Mouse (Mus musculus) liver, embryonic 14.5 days (tissue): Measurements from ENCODE around the gene Ppp1r2. TPM values are rescaled to one million over a fixed set of nuclear protein-coding genes. Genes with fewer than 3 reads are reported as not detected.

Experiments
- ATAC-seq: fragments of 200-750 bp; cut with Nextera tagmentation; 2 replicates; pipeline ENCODE4 v1.8.0; 2017; ENCODE audit warnings: moderate number of reproducible peaks, mild to moderate bottlenecking, moderate library complexity; ENCODE audit not compliant: insufficient read depth
- DNase-seq, 3 experiments: peaks; one replicate each; pipeline ENCODE4 v3.0.0-alpha.2; 2012 to 2013; ENCODE audit warnings: low read depth in 3 of 3, low spot score in 3 of 3
- H3K27ac ChIP-seq: fragments of 300-500 bp; sonication (generic); 2 replicates; pipeline ENCODE4 v1.5.1; 2014; ENCODE audit warnings: moderate library complexity, mild to moderate bottlenecking, control low read depth, inconsistent platforms
- H3K27me3 ChIP-seq: fragments of 300-500 bp; sonication (generic); 2 replicates; pipeline ENCODE4 v1.6.1; 2014; ENCODE audit warnings: mild to moderate bottlenecking, low read length, moderate library complexity; ENCODE audit not compliant: control insufficient read depth, insufficient read depth
- H3K36me3 ChIP-seq: fragments of 300-500 bp; sonication (generic); replicated peaks from 2 replicates; pipeline ENCODE4 v1.6.1; 2014; ENCODE audit warnings: low read depth; ENCODE audit not compliant: control insufficient read depth, insufficient read depth
- H3K4me1 ChIP-seq, 2 experiments: fragments of 200-500 bp in 1 of 2; fragments of 300-500 bp in 1 of 2; sonication (generic) in 1 of 2; replicated peaks; 2 replicates each; pipeline ENCODE4 v1.6.1; 2012 to 2014; ENCODE audit warnings: antibody characterized with exemption in 1 of 2, inconsistent platforms in 1 of 2, low read length in 1 of 2; ENCODE audit not compliant: control insufficient read depth in 2 of 2, insufficient read depth in 2 of 2
- H3K4me2 ChIP-seq: fragments of 300-500 bp; sonication (generic); 2 replicates; pipeline ENCODE4 v1.6.1; 2014; ENCODE audit warnings: low read depth, mild to moderate bottlenecking, control low read depth, moderate library complexity
- H3K4me3 ChIP-seq, 2 experiments: fragments of 200-500 bp in 1 of 2; fragments of 300-500 bp in 1 of 2; sonication (generic) in 1 of 2; 2 replicates each; pipeline ENCODE4 v1.5.1; 2012 to 2014; ENCODE audit warnings: low read depth in 2 of 2, low read length in 2 of 2, mild to moderate bottlenecking in 2 of 2, control low read depth in 1 of 2, inconsistent platforms in 1 of 2, moderate library complexity in 1 of 2; ENCODE audit not compliant: insufficient read depth in 1 of 2
- H3K9ac ChIP-seq: fragments of 300-500 bp; sonication (generic); replicated peaks from 2 replicates; pipeline ENCODE4 v1.6.1; 2014; ENCODE audit warnings: mild to moderate bottlenecking, control low read depth, moderate library complexity
- H3K9me3 ChIP-seq: fragments of 300-500 bp; sonication (generic); 2 replicates; pipeline ENCODE4 v1.6.1; 2016; ENCODE audit warnings: low read length, mixed read lengths; ENCODE audit not compliant: control insufficient read depth
- CTCF ChIP-seq: IDR thresholded peaks from 2 replicates; pipeline ENCODE4 v1.5.1; 2016; ENCODE audit warnings: antibody characterized with exemption, low read depth, control low read depth
- EP300 ChIP-seq: IDR thresholded peaks from 2 replicates; pipeline ENCODE4 v1.6.1; 2016; ENCODE audit warnings: antibody characterized with exemption, low read depth
- WGBS: fragments of 180-500 bp; shearing (Covaris S2); extraction: QIAGEN DNeasy Blood & Tissue Kit; methylation state at CpG from one replicate; pipeline ENCODE4 v1.1.7; 2014; ENCODE audit not compliant: insufficient replicate concordance; 5-methylcytosine and 5-hydroxymethylcytosine counted together
- polyA plus RNA-seq, 2 experiments: library from polyadenylated mRNA; depleted of rRNA in 1 of 2; stranded (reverse) in 1 of 2; unstranded in 1 of 2; fragments of >200 nt; fragmentation: Nextera tagmentation in 1 of 2; extraction: Ambion mirVana in 1 of 2; gene quantifications; 2 replicates each; pipeline versions ENCODE4 v1.2.1 to v1.2.3; 2012 to 2014

The Ppp1r2 gene
- polyA plus RNA-seq, 2 experiments, result 13.0 to 31.5 TPM

- DNase-seq (peak in 1 of 3 experiments; percentile 44), ATAC-seq (no peak)
- Histone ChIP-seq H3K9ac (no peak overlapping the region), H3K4me1 (peaks cover 0 to 13% of the 10 kb centered on the region in 2 experiments; a peak in 2 of 4 replicates), H3K27me3 (no peaks in the 10 kb centered on the region), H3K4me2 (no peak overlapping the region), H3K27ac (no peak overlapping the region), H3K36me3 (no peaks in the 10 kb centered on the region), H3K4me3 (no peak overlapping the region), H3K9me3 (no peaks in the 10 kb centered on the region)
- TF ChIP-seq EP300 (no peak), CTCF (no peak)
- WGBS, result 13% methylated on average over 18 of the region's 18 CpGs
Measured at GRCm38 (mm10) chr16:31235457-31236310, 39.4 kb downstream of the Ppp1r2 start.

GRCm38 (mm10) chr16:31234808-31235456 lies 40.1 kb downstream of the Ppp1r2 start:
- H3K4me2 ChIP-seq, result no peak overlapping the region
- H3K27me3 ChIP-seq, result no peaks in the 10 kb centered on the region
- peaks cover 0 to 13% of the 10 kb centered on the region in 2 experiments; a peak in 2 of 4 replicates for H3K4me1 ChIP-seq
- no peak for TF ChIP-seq EP300
- no peak for TF ChIP-seq CTCF
- H3K9ac ChIP-seq, result no peak overlapping the region
- no peak for ATAC-seq
- no peak for DNase-seq
- H3K27ac ChIP-seq, result no peak overlapping the region
- H3K36me3 ChIP-seq, result no peaks in the 10 kb centered on the region
- H3K9me3 ChIP-seq, result no peaks in the 10 kb centered on the region
- H3K4me3 ChIP-seq, result no peak overlapping the region
- 67% methylated on average over 12 of the region's 12 CpGs for WGBS

GRCm38 (mm10) chr16:31234356-31234755 lies 40.7 kb downstream of the Ppp1r2 start:
- no peak for ATAC-seq

GRCm38 (mm10) chr16:31233541-31234339 lies 41.3 kb downstream of the Ppp1r2 start:
- peak overlapping the region; percentile 43 for H3K4me2 ChIP-seq
- H3K4me1 ChIP-seq, result peaks cover 0 to 13% of the 10 kb centered on the region in 2 experiments; a peak in 2 of 4 replicates
- no peak overlapping the region for H3K27ac ChIP-seq
- DNase-seq (peak; percentile 28 to 48 (median 33)), ATAC-seq (no peak)
- no peak overlapping the region; the same call in 1 of the 2 replicates for H3K9ac ChIP-seq
- peak overlapping the region; percentile 9 to 26; a peak in 2 of 4 replicates for H3K4me3 ChIP-seq
- no peaks in the 10 kb centered on the region for H3K9me3 ChIP-seq
- WGBS, result 6% methylated on average over 20 of the region's 20 CpGs
- H3K27me3 ChIP-seq, result no peaks in the 10 kb centered on the region
- TF ChIP-seq EP300, result no peak
- TF ChIP-seq CTCF, result no peak
- H3K36me3 ChIP-seq, result no peaks in the 10 kb centered on the region

More at GRCm38 (mm10) chr16:31234356-31234755, 40.7 kb downstream of the Ppp1r2 start:
- H3K4me2 ChIP-seq, result peak overlapping the region; percentile 43
- H3K9ac ChIP-seq, result no peak overlapping the region
- DNase-seq, result no peak
- no peak overlapping the region for H3K4me3 ChIP-seq
- TF ChIP-seq EP300, result no peak
- TF ChIP-seq CTCF, result no peak
- H3K9me3 ChIP-seq, result no peaks in the 10 kb centered on the region
- H3K36me3 ChIP-seq, result no peaks in the 10 kb centered on the region
- peaks cover 0 to 13% of the 10 kb centered on the region in 2 experiments; a peak in 2 of 4 replicates for H3K4me1 ChIP-seq
- WGBS, result 32% methylated on average over 3 of the region's 3 CpGs
- no peaks in the 10 kb centered on the region for H3K27me3 ChIP-seq
- H3K27ac ChIP-seq, result no peak overlapping the region
